Mouse (Mus musculus): ENCODE measurements around the gene Cdc42bpa. TPM values are rescaled to one million over a fixed set of nuclear protein-coding genes. Genes with fewer than 3 reads are reported as not detected.

Cdc42bpa gene
- polyA plus RNA-seq, 1 experiment from 2014 or later, result 11.3 TPM

GRCm38 (mm10) chr1:180158648-180159047 is 198.4 kb downstream of the Cdc42bpa start:
- H3K9ac ChIP-seq (ENCODE audit: low read length), result no peak overlapping the region
- no peaks in the 10 kb centered on the region for H3K27me3 ChIP-seq (ENCODE audit: control insufficient read depth, insufficient read depth, low read length)
- H3K4me3 ChIP-seq (ENCODE audit: low read depth, low read length), result no peak overlapping the region
- WGBS, result 72% methylated on average over 2 of the region's 2 CpGs
- H3K4me2 ChIP-seq (ENCODE audit: low read depth, severe bottlenecking), result no peak overlapping the region
- no peaks in the 10 kb centered on the region for H3K36me3 ChIP-seq (ENCODE audit: control insufficient read depth, insufficient read depth, low read length)
- DNase-seq (ENCODE audit: low spot score), result no peak
- ATAC-seq (ENCODE audit: insufficient number of reproducible peaks, low FRiP score, low TSS enrichment, low read depth), result no peak
- H3K27ac ChIP-seq (replicated peaks; ENCODE audit: low read depth, low read length), result no peak overlapping the region
- H3K4me1 ChIP-seq (ENCODE audit: control insufficient read depth, insufficient read depth, low read length), result peaks cover 3% of the 10 kb centered on the region; the same call in 1 of the 2 replicates
- no peaks in the 10 kb centered on the region for H3K9me3 ChIP-seq (ENCODE audit: control insufficient read depth, low read length)

- Histone ChIP-seq H3K36me3 (ENCODE audit: control insufficient read depth, insufficient read depth, low read length) (no peaks in the 10 kb centered on the region), H3K4me1 (ENCODE audit: control insufficient read depth, insufficient read depth, low read length) (peaks cover 3% of the 10 kb centered on the region; the same call in 1 of the 2 replicates), H3K4me2 (ENCODE audit: low read depth, severe bottlenecking) (no peak overlapping the region), H3K27ac (replicated peaks; ENCODE audit: low read depth, low read length) (no peak overlapping the region), H3K9ac (ENCODE audit: low read length) (no peak overlapping the region), H3K9me3 (ENCODE audit: control insufficient read depth, low read length) (no peaks in the 10 kb centered on the region), H3K27me3 (ENCODE audit: control insufficient read depth, insufficient read depth, low read length) (no peaks in the 10 kb centered on the region), H3K4me3 (ENCODE audit: low read depth, low read length) (no peak overlapping the region)
- WGBS, result 78% methylated on average over 2 of the region's 2 CpGs
- DNase-seq (ENCODE audit: low spot score) (no peak), ATAC-seq (ENCODE audit: insufficient number of reproducible peaks, low FRiP score, low TSS enrichment, low read depth) (no peak)
Observed at GRCm38 (mm10) chr1:180160545-180160944, 200.3 kb downstream of the Cdc42bpa start.

- no peak for DNase-seq (ENCODE audit: low spot score)
- H3K4me3 ChIP-seq (ENCODE audit: low read depth, low read length), result no peak overlapping the region
- no peaks in the 10 kb centered on the region for H3K9me3 ChIP-seq (ENCODE audit: control insufficient read depth, low read length)
- H3K27ac ChIP-seq (replicated peaks; ENCODE audit: low read depth, low read length), result no peak overlapping the region
- no peak overlapping the region for H3K4me2 ChIP-seq (ENCODE audit: low read depth, severe bottlenecking)
- H3K9ac ChIP-seq (ENCODE audit: low read length), result no peak overlapping the region
- peaks cover 3% of the 10 kb centered on the region; the same call in 1 of the 2 replicates for H3K4me1 ChIP-seq (ENCODE audit: control insufficient read depth, insufficient read depth, low read length)
- WGBS, result 85% methylated on average over 3 of the region's 3 CpGs
- ATAC-seq (ENCODE audit: insufficient number of reproducible peaks, low FRiP score, low TSS enrichment, low read depth), result no peak
- H3K27me3 ChIP-seq (ENCODE audit: control insufficient read depth, insufficient read depth, low read length), result no peaks in the 10 kb centered on the region
- no peaks in the 10 kb centered on the region for H3K36me3 ChIP-seq (ENCODE audit: control insufficient read depth, insufficient read depth, low read length)
Observed at GRCm38 (mm10) chr1:180161160-180161559, 200.9 kb downstream of the Cdc42bpa start.

- no peaks in the 10 kb centered on the region for H3K36me3 ChIP-seq (ENCODE audit: control insufficient read depth, insufficient read depth, low read length)
- no peaks in the 10 kb centered on the region for H3K9me3 ChIP-seq (ENCODE audit: control insufficient read depth, low read length)
- H3K4me3 ChIP-seq (ENCODE audit: low read depth, low read length), result no peak overlapping the region
- H3K27me3 ChIP-seq (ENCODE audit: control insufficient read depth, insufficient read depth, low read length), result no peaks in the 10 kb centered on the region
- no peak for ATAC-seq (ENCODE audit: insufficient number of reproducible peaks, low FRiP score, low TSS enrichment, low read depth)
- 93% methylated on average over 20 of the region's 20 CpGs for WGBS
- H3K27ac ChIP-seq (replicated peaks; ENCODE audit: low read depth, low read length), result no peak overlapping the region
- DNase-seq (ENCODE audit: low spot score), result no peak
- no peak overlapping the region for H3K4me2 ChIP-seq (ENCODE audit: low read depth, severe bottlenecking)
- no peak overlapping the region for H3K9ac ChIP-seq (ENCODE audit: low read length)
- H3K4me1 ChIP-seq (ENCODE audit: control insufficient read depth, insufficient read depth, low read length), result peaks cover 3% of the 10 kb centered on the region; the same call in 1 of the 2 replicates
Observed at GRCm38 (mm10) chr1:180161566-180162355, 201.5 kb downstream of the Cdc42bpa start.

GRCm38 (mm10) chr1:180162986-180163385 is 202.7 kb downstream of the Cdc42bpa start:
- WGBS, result 64% methylated on average over 7 of the region's 7 CpGs
- no peak overlapping the region for H3K4me3 ChIP-seq (ENCODE audit: low read depth, low read length)
- DNase-seq (ENCODE audit: low spot score) (no peak), ATAC-seq (ENCODE audit: insufficient number of reproducible peaks, low FRiP score, low TSS enrichment, low read depth) (no peak)
- H3K4me2 ChIP-seq (ENCODE audit: low read depth, severe bottlenecking), result no peak overlapping the region
- H3K27ac ChIP-seq (replicated peaks; ENCODE audit: low read depth, low read length), result no peak overlapping the region
- H3K27me3 ChIP-seq (ENCODE audit: control insufficient read depth, insufficient read depth, low read length), result no peaks in the 10 kb centered on the region
- peaks cover 3% of the 10 kb centered on the region; the same call in 1 of the 2 replicates for H3K4me1 ChIP-seq (ENCODE audit: control insufficient read depth, insufficient read depth, low read length)
- no peaks in the 10 kb centered on the region for H3K9me3 ChIP-seq (ENCODE audit: control insufficient read depth, low read length)
- no peak overlapping the region for H3K9ac ChIP-seq (ENCODE audit: low read length)
- H3K36me3 ChIP-seq (ENCODE audit: control insufficient read depth, insufficient read depth, low read length), result no peaks in the 10 kb centered on the region

GRCm38 (mm10) chr1:180166533-180166932 is 206.3 kb downstream of the Cdc42bpa start:
- peaks cover 3% of the 10 kb centered on the region; the same call in 1 of the 2 replicates for H3K4me1 ChIP-seq (ENCODE audit: control insufficient read depth, insufficient read depth, low read length)
- no peak overlapping the region for H3K9ac ChIP-seq (ENCODE audit: low read length)
- no peak overlapping the region for H3K4me3 ChIP-seq (ENCODE audit: low read depth, low read length)
- no peak for ATAC-seq (ENCODE audit: insufficient number of reproducible peaks, low FRiP score, low TSS enrichment, low read depth)
- no peaks in the 10 kb centered on the region for H3K9me3 ChIP-seq (ENCODE audit: control insufficient read depth, low read length)
- no peak overlapping the region for H3K4me2 ChIP-seq (ENCODE audit: low read depth, severe bottlenecking)
- WGBS, result 85% methylated on average over 5 of the region's 5 CpGs
- H3K27ac ChIP-seq (replicated peaks; ENCODE audit: low read depth, low read length), result no peak overlapping the region
- no peaks in the 10 kb centered on the region for H3K36me3 ChIP-seq (ENCODE audit: control insufficient read depth, insufficient read depth, low read length)
- no peak for DNase-seq (ENCODE audit: low spot score)
- no peaks in the 10 kb centered on the region for H3K27me3 ChIP-seq (ENCODE audit: control insufficient read depth, insufficient read depth, low read length)

- no peaks in the 10 kb centered on the region for H3K27me3 ChIP-seq (ENCODE audit: control insufficient read depth, insufficient read depth, low read length)
- WGBS, result 85% methylated on average over 6 of the region's 6 CpGs
- H3K9me3 ChIP-seq (ENCODE audit: control insufficient read depth, low read length), result no peaks in the 10 kb centered on the region
- ATAC-seq (ENCODE audit: insufficient number of reproducible peaks, low FRiP score, low TSS enrichment, low read depth) (no peak), DNase-seq (ENCODE audit: low spot score) (no peak)
- H3K27ac ChIP-seq (replicated peaks; ENCODE audit: low read depth, low read length), result no peak overlapping the region
- peaks cover 1% of the 10 kb centered on the region; the same call in 1 of the 2 replicates for H3K4me1 ChIP-seq (ENCODE audit: control insufficient read depth, insufficient read depth, low read length)
- H3K4me2 ChIP-seq (ENCODE audit: low read depth, severe bottlenecking), result no peak overlapping the region
- H3K9ac ChIP-seq (ENCODE audit: low read length), result no peak overlapping the region
- H3K4me3 ChIP-seq (ENCODE audit: low read depth, low read length), result no peak overlapping the region
- H3K36me3 ChIP-seq (ENCODE audit: control insufficient read depth, insufficient read depth, low read length), result no peaks in the 10 kb centered on the region
Observed at GRCm38 (mm10) chr1:180168294-180168693, 208.0 kb downstream of the Cdc42bpa start.

- H3K36me3 ChIP-seq (ENCODE audit: control insufficient read depth, insufficient read depth, low read length), result no peaks in the 10 kb centered on the region
- DNase-seq (ENCODE audit: low spot score) (no peak), ATAC-seq (ENCODE audit: insufficient number of reproducible peaks, low FRiP score, low TSS enrichment, low read depth) (no peak)
- H3K4me2 ChIP-seq (ENCODE audit: low read depth, severe bottlenecking), result no peak overlapping the region
- no peaks in the 10 kb centered on the region for H3K4me1 ChIP-seq (ENCODE audit: control insufficient read depth, insufficient read depth, low read length)
- WGBS, result 90% methylated on average over 7 of the region's 7 CpGs
- H3K9me3 ChIP-seq (ENCODE audit: control insufficient read depth, low read length), result no peaks in the 10 kb centered on the region
- H3K27ac ChIP-seq (replicated peaks; ENCODE audit: low read depth, low read length), result no peak overlapping the region
- no peak overlapping the region for H3K4me3 ChIP-seq (ENCODE audit: low read depth, low read length)
- H3K9ac ChIP-seq (ENCODE audit: low read length), result no peak overlapping the region
- H3K27me3 ChIP-seq (ENCODE audit: control insufficient read depth, insufficient read depth, low read length), result no peaks in the 10 kb centered on the region
Observed at GRCm38 (mm10) chr1:180169161-180169560, 208.9 kb downstream of the Cdc42bpa start.

All from limb, embryonic 11.5 days (tissue).